Mouse (Mus musculus) stomach, embryonic 16.5 days (tissue): Measurements from ENCODE around the gene Grm1. TPM values are rescaled to one million over a fixed set of nuclear protein-coding genes. Genes with fewer than 3 reads are reported as not detected.

Experiments used
- ATAC-seq: fragments of 200-750 bp; cut with Nextera tagmentation; 2 replicates; pipeline ENCODE4 v1.8.0; 2017; ENCODE audit warnings: moderate number of reproducible peaks, moderate TSS enrichment; ENCODE audit not compliant: insufficient read depth, low FRiP score
- H3K27ac ChIP-seq: fragments of 300-500 bp; sonication (generic); 2 replicates; pipeline ENCODE4 v1.5.1; 2014; ENCODE audit warnings: low read length
- H3K27me3 ChIP-seq: fragments of 300-500 bp; sonication (generic); 2 replicates; pipeline ENCODE4 v1.6.1; 2014; ENCODE audit warnings: low read length, control low read depth, mixed read lengths; ENCODE audit not compliant: control insufficient read depth, insufficient read depth
- H3K36me3 ChIP-seq: fragments of 300-500 bp; sonication (generic); 2 replicates; pipeline ENCODE4 v1.6.1; 2014; ENCODE audit warnings: low read length; ENCODE audit not compliant: control insufficient read depth, insufficient read depth
- H3K4me1 ChIP-seq: fragments of 300-500 bp; sonication (generic); 2 replicates; pipeline ENCODE4 v1.6.1; 2014; ENCODE audit warnings: low read length, control low read depth, mixed read lengths; ENCODE audit not compliant: control insufficient read depth, insufficient read depth
- H3K4me2 ChIP-seq: fragments of 300-500 bp; sonication (generic); 2 replicates; pipeline ENCODE4 v1.6.1; 2014; ENCODE audit warnings: low read depth, low read length, mixed read lengths
- H3K4me3 ChIP-seq: fragments of 300-500 bp; sonication (generic); replicated peaks from 2 replicates; pipeline ENCODE4 v1.5.1; 2014; ENCODE audit warnings: mild to moderate bottlenecking, low read length
- H3K9ac ChIP-seq: fragments of 300-500 bp; sonication (generic); 2 replicates; pipeline ENCODE4 v1.6.1; 2014; ENCODE audit warnings: low read length
- H3K9me3 ChIP-seq: fragments of 300-500 bp; sonication (generic); replicated peaks from 2 replicates; pipeline ENCODE4 v1.6.1; 2016; ENCODE audit warnings: low read length, control low read depth; ENCODE audit not compliant: control insufficient read depth
- WGBS: fragments of 180-500 bp; shearing (Covaris S2); extraction: QIAGEN DNeasy Blood & Tissue Kit; methylation state at CpG from one replicate; pipeline ENCODE4 v1.1.7; 2014; 5-methylcytosine and 5-hydroxymethylcytosine counted together
- polyA plus RNA-seq: library from polyadenylated mRNA; unstranded; fragments of >200 nt; fragmentation: Nextera tagmentation; extraction: Ambion mirVana; gene quantifications from 2 replicates; pipeline ENCODE4 v1.2.1, GENCODE M21; 2015

The Grm1 gene
- polyA plus RNA-seq, 1 experiment from 2014 or later: 0.05 TPM

- Histone ChIP-seq H3K4me1 (no peaks in the 10 kb centered on the region), H3K27me3 (no peaks in the 10 kb centered on the region), H3K9ac (no peak overlapping the region), H3K4me2 (no peak overlapping the region), H3K9me3 (no peaks in the 10 kb centered on the region), H3K4me3 (no peak overlapping the region), H3K36me3 (no peaks in the 10 kb centered on the region), H3K27ac (no peak overlapping the region)
- no peak for ATAC-seq
- 77% methylated on average over 4 of the region's 4 CpGs for WGBS
These were observed 319.1 kb downstream of the Grm1 start for GRCm38 (mm10) chr10:10763015-10763414.

- ATAC-seq: no peak
These were observed 320.9 kb downstream of the Grm1 start for GRCm38 (mm10) chr10:10761274-10761673.

GRCm38 (mm10) chr10:10760801-10761200 is 321.4 kb downstream of the Grm1 start:
- Histone ChIP-seq H3K27ac (no peak overlapping the region), H3K9ac (no peak overlapping the region), H3K4me2 (no peak overlapping the region), H3K4me1 (no peaks in the 10 kb centered on the region), H3K27me3 (no peaks in the 10 kb centered on the region), H3K9me3 (no peaks in the 10 kb centered on the region), H3K4me3 (no peak overlapping the region), H3K36me3 (no peaks in the 10 kb centered on the region)
- 50% methylated on average over 2 of the region's 2 CpGs for WGBS
- no peak for ATAC-seq

More at GRCm38 (mm10) chr10:10761274-10761673, 320.9 kb downstream of the Grm1 start:
- Histone ChIP-seq H3K9me3 (no peaks in the 10 kb centered on the region), H3K4me3 (no peak overlapping the region), H3K4me2 (no peak overlapping the region), H3K27me3 (no peaks in the 10 kb centered on the region), H3K9ac (no peak overlapping the region), H3K36me3 (no peaks in the 10 kb centered on the region), H3K27ac (no peak overlapping the region), H3K4me1 (no peaks in the 10 kb centered on the region)
- WGBS: 26% methylated on average over 1 of the region's 1 CpGs

- Histone ChIP-seq H3K9ac (no peak overlapping the region), H3K27ac (no peak overlapping the region)
- no peak for ATAC-seq
These were observed 331.1 kb downstream of the Grm1 start for GRCm38 (mm10) chr10:10751033-10751432.

GRCm38 (mm10) chr10:10744097-10744496 is 338.1 kb downstream of the Grm1 start:
- 45% methylated on average over 1 of the region's 1 CpGs for WGBS
- Histone ChIP-seq H3K36me3 (no peaks in the 10 kb centered on the region), H3K27me3 (no peaks in the 10 kb centered on the region), H3K4me1 (no peaks in the 10 kb centered on the region), H3K27ac (no peak overlapping the region), H3K9ac (no peak overlapping the region), H3K4me3 (no peak overlapping the region), H3K9me3 (no peaks in the 10 kb centered on the region), H3K4me2 (no peak overlapping the region)
- ATAC-seq: no peak

More at GRCm38 (mm10) chr10:10751033-10751432, 331.1 kb downstream of the Grm1 start:
- no peak overlapping the region for H3K4me3 ChIP-seq
- H3K27me3 ChIP-seq: no peaks in the 10 kb centered on the region
- 78% methylated on average over 1 of the region's 1 CpGs for WGBS
- H3K9me3 ChIP-seq: no peaks in the 10 kb centered on the region
- H3K4me1 ChIP-seq: no peaks in the 10 kb centered on the region
- no peaks in the 10 kb centered on the region for H3K36me3 ChIP-seq
- H3K4me2 ChIP-seq: no peak overlapping the region

- no peak for ATAC-seq
- WGBS: 88% methylated on average over 2 of the region's 2 CpGs
- H3K4me2 ChIP-seq: no peak overlapping the region
These were observed 340.0 kb downstream of the Grm1 start for GRCm38 (mm10) chr10:10742172-10742571.

GRCm38 (mm10) chr10:10741314-10741713 is 340.8 kb downstream of the Grm1 start:
- Histone ChIP-seq H3K27ac (no peak overlapping the region), H3K4me1 (no peaks in the 10 kb centered on the region), H3K4me2 (no peak overlapping the region), H3K9me3 (no peaks in the 10 kb centered on the region), H3K27me3 (no peaks in the 10 kb centered on the region), H3K9ac (no peak overlapping the region), H3K4me3 (no peak overlapping the region), H3K36me3 (no peaks in the 10 kb centered on the region)
- 93% methylated on average over 5 of the region's 5 CpGs for WGBS
- ATAC-seq: no peak

More at GRCm38 (mm10) chr10:10742172-10742571, 340.0 kb downstream of the Grm1 start:
- H3K4me1 ChIP-seq: no peaks in the 10 kb centered on the region
- H3K4me3 ChIP-seq: no peak overlapping the region
- H3K27ac ChIP-seq: no peak overlapping the region
- no peaks in the 10 kb centered on the region for H3K27me3 ChIP-seq
- no peaks in the 10 kb centered on the region for H3K9me3 ChIP-seq
- no peaks in the 10 kb centered on the region for H3K36me3 ChIP-seq
- H3K9ac ChIP-seq: no peak overlapping the region

GRCm38 (mm10) chr10:10740729-10741128 is 341.4 kb downstream of the Grm1 start:
- no peak overlapping the region for H3K27ac ChIP-seq
- no peak overlapping the region for H3K4me2 ChIP-seq
- no peaks in the 10 kb centered on the region for H3K36me3 ChIP-seq
- no peak overlapping the region for H3K4me3 ChIP-seq
- no peaks in the 10 kb centered on the region for H3K27me3 ChIP-seq
- ATAC-seq: no peak
- 61% methylated on average over 3 of the region's 3 CpGs for WGBS
- H3K9me3 ChIP-seq: no peaks in the 10 kb centered on the region
- no peak overlapping the region for H3K9ac ChIP-seq
- H3K4me1 ChIP-seq: no peaks in the 10 kb centered on the region

GRCm38 (mm10) chr10:10737041-10737681 is 345.0 kb downstream of the Grm1 start:
- Histone ChIP-seq H3K4me3 (no peak overlapping the region), H3K4me1 (no peaks in the 10 kb centered on the region), H3K36me3 (no peaks in the 10 kb centered on the region), H3K27ac (no peak overlapping the region), H3K27me3 (no peaks in the 10 kb centered on the region), H3K9me3 (no peaks in the 10 kb centered on the region), H3K9ac (no peak overlapping the region), H3K4me2 (no peak overlapping the region)
- no peak for ATAC-seq
- WGBS: 44% methylated on average over 1 of the region's 1 CpGs
